Mouse (Mus musculus) heart, embryonic 13.5 days (tissue): ENCODE measurements around the gene Slc10a7. TPM values are rescaled to one million over a fixed set of nuclear protein-coding genes. Genes with fewer than 3 reads are reported as not detected.

ENCODE experiments used
- ATAC-seq: fragments of 200-750 bp; cut with Nextera tagmentation; 2 replicates; pipeline ENCODE4 v1.8.0; 2017; ENCODE audit warnings: moderate TSS enrichment; ENCODE audit not compliant: insufficient number of reproducible peaks, low FRiP score, low TSS enrichment; ENCODE audit errors: extremely low read depth
- H3K27ac ChIP-seq: fragments of 300-500 bp; sonication (generic); replicated peaks from 2 replicates; pipeline ENCODE4 v1.5.1; 2015; ENCODE audit warnings: moderate library complexity, mild to moderate bottlenecking, inconsistent platforms
- H3K27me3 ChIP-seq: fragments of 300-500 bp; sonication (generic); replicated peaks from 2 replicates; pipeline ENCODE4 v1.6.1; 2015; ENCODE audit warnings: mild to moderate bottlenecking, inconsistent platforms
- H3K36me3 ChIP-seq: fragments of 300-500 bp; sonication (generic); 2 replicates; pipeline ENCODE4 v1.6.1; 2015; ENCODE audit warnings: mild to moderate bottlenecking, inconsistent platforms
- H3K4me1 ChIP-seq: fragments of 300-500 bp; sonication (generic); 2 replicates; pipeline ENCODE4 v1.6.1; 2015; ENCODE audit warnings: inconsistent platforms
- H3K4me2 ChIP-seq: fragments of 300-500 bp; sonication (generic); 2 replicates; pipeline ENCODE4 v1.6.1; 2015; ENCODE audit warnings: inconsistent platforms, mild to moderate bottlenecking, moderate library complexity
- H3K4me3 ChIP-seq: fragments of 300-500 bp; sonication (generic); 2 replicates; pipeline ENCODE4 v1.5.1; 2015; ENCODE audit warnings: moderate library complexity, mild to moderate bottlenecking, inconsistent platforms
- H3K9ac ChIP-seq: fragments of 300-500 bp; sonication (generic); 2 replicates; pipeline ENCODE4 v1.6.1; 2015; ENCODE audit warnings: inconsistent platforms, mild to moderate bottlenecking, moderate library complexity
- H3K9me3 ChIP-seq: fragments of 300-500 bp; sonication (generic); 2 replicates; pipeline ENCODE4 v1.6.1; 2016; ENCODE audit warnings: inconsistent platforms
- WGBS: fragments of 180-500 bp; shearing (Covaris S2); methylation state at CpG from one replicate; pipeline ENCODE4 v1.1.7; 2015; ENCODE audit warnings: mixed read lengths; 5-methylcytosine and 5-hydroxymethylcytosine counted together
- polyA plus RNA-seq: library from polyadenylated mRNA; unstranded; fragments of >200 nt; fragmentation: Nextera tagmentation; extraction: Ambion mirVana; gene quantifications from 2 replicates; pipeline ENCODE4 v1.2.1, GENCODE M21; 2015

Gene Slc10a7
- polyA plus RNA-seq, 1 experiment from 2014 or later: 10.5 TPM

DNA sequence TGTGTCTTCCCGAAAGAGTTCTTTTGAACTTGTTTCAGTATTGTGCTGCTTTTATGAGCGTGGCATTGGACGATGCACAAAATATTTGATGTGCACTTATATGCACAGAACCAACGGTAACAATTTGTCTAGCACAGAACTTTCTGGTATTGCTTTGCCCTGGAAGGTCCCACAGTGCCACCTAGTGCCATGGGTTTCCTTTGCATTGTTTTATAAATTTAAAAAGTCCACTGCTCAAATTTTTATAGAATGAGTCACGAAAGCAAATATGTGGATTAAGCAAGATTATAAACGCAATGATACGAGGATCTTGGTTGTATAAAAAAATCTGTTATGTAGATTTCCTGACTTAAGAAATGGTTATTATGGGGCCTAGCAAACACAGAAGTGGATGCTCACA is 139.8 kb downstream of the Slc10a7 start:
- 43% methylated on average over 7 of the region's 7 CpGs for WGBS
- peaks cover 15% of the 10 kb centered on the region for H3K4me1 ChIP-seq
- no peak overlapping the region for H3K4me2 ChIP-seq
- ATAC-seq: no peak
- no peaks in the 10 kb centered on the region for H3K27me3 ChIP-seq
- peaks cover 5% of the 10 kb centered on the region for H3K9me3 ChIP-seq
- H3K4me3 ChIP-seq: no peak overlapping the region
- H3K9ac ChIP-seq: no peak overlapping the region
- H3K27ac ChIP-seq: no peak overlapping the region
- 0 out of 2 replicates have a peak, but pooled peaks cover 3% of the 10 kb centered on the region for H3K36me3 ChIP-seq

DNA sequence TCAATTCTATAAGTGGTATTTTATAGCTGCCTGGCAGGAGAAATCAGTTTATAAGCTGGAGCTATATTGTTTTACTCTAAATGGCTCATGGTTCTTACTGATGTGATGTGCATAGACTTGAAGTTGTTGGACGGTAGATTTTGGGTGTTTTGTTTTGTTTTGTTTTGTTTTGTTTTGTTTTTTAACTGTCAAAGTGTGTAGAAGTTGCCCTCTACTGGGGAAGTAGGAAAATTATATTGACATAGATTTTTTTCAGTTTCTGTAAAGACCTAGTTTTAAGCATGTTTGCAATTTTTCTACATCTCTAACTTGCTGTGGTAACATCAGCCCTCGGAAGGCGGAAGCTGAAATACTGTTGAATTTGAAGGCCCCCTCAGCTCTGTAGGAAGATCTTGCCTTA is 142.5 kb downstream of the Slc10a7 start:
- Histone ChIP-seq H3K9ac (no peak overlapping the region), H3K4me2 (no peak overlapping the region), H3K9me3 (no peaks in the 10 kb centered on the region), H3K36me3 (no peaks in the 10 kb centered on the region), H3K27ac (no peak overlapping the region), H3K4me1 (peaks cover 22% of the 10 kb centered on the region), H3K4me3 (no peak overlapping the region), H3K27me3 (no peaks in the 10 kb centered on the region)
- 79% methylated on average over 3 of the region's 3 CpGs for WGBS
- ATAC-seq: no peak

DNA sequence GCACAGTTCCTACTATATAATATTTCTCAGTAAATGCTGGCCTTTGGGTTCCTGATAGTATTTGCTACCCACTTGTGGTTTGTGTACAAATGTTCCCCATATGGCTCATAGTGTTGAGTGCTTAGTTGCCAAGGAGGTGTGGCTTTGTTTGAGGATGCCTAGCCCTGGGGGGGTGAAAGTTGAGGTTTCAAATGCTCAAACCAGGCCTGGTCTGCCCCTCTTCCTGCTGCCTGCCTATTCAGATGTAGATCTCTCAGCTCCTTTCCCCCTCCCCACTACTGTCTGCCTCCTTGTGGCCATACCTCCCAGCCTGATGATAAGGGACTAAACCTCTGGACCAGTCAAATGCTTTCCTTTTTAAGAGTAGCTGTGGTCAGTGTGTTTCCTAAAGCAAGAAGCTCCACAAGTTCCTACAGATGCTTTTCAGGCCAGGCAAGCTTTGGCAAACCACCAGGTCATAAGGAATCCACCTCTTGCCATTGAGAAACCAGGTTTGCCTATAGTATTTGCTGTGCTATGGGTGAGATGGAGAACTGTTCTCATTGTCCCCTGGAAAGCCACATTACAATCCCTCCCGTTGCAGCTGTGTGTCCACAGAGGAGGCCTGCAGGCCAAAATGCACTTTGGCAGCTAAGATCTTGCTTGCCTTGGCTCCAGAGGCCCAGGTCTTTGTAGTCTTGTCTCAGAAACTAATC is 146.4 kb downstream of the Slc10a7 start:
- WGBS: 30% methylated on average over 1 of the region's 1 CpGs
- no peak for ATAC-seq
- Histone ChIP-seq H3K27ac (0 out of 2 replicates have a peak overlapping the region, but pooled peaks have one; percentile 3), H3K36me3 (peaks cover 5% of the 10 kb centered on the region; the same call in 1 of the 2 replicates), H3K9ac (no peak overlapping the region), H3K27me3 (no peaks in the 10 kb centered on the region), H3K9me3 (peaks cover 3% of the 10 kb centered on the region; the same call in 1 of the 2 replicates), H3K4me1 (peaks cover 10% of the 10 kb centered on the region; the same call in 1 of the 2 replicates), H3K4me3 (no peak overlapping the region), H3K4me2 (no peak overlapping the region)

DNA sequence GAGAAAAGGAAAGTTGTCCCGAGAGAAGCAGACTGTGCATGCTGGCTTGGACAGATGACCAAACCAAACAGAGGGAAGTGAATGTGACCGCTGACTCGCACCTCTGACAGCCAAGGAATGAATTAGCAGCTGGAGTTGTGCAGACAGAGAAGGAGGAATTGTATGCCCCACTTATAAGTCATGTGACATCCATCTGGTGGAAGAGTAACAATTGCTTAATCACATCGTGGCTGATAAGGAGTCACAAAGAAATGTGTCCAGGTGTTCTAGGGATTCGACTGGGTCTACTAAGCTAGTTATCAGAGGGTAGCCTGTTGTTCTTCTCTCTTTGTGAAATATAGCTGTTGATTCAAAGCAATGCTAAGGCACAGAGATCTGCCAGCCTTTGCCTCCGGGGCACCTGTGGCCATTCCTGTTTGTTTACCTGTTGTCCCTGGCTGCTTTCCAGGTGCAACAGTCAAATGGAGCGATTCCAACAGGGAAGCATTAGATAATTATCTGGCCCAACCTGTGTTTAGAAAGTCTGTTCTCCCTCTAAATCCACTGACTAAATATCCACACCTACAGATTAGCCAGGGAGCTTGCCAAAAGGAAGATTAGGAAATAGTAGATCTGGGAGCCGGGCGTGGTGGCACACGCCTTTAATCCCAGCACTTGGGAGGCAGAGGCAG is 147.7 kb downstream of the Slc10a7 start:
- Histone ChIP-seq H3K9me3 (peaks cover 3% of the 10 kb centered on the region; the same call in 1 of the 2 replicates), H3K27ac (no peak overlapping the region), H3K4me3 (no peak overlapping the region), H3K4me1 (peaks cover 10% of the 10 kb centered on the region; the same call in 1 of the 2 replicates), H3K36me3 (peaks cover 5% of the 10 kb centered on the region; the same call in 1 of the 2 replicates), H3K27me3 (no peaks in the 10 kb centered on the region), H3K9ac (no peak overlapping the region), H3K4me2 (no peak overlapping the region)
- no peak for ATAC-seq
- 73% methylated on average over 10 of the region's 10 CpGs for WGBS

DNA sequence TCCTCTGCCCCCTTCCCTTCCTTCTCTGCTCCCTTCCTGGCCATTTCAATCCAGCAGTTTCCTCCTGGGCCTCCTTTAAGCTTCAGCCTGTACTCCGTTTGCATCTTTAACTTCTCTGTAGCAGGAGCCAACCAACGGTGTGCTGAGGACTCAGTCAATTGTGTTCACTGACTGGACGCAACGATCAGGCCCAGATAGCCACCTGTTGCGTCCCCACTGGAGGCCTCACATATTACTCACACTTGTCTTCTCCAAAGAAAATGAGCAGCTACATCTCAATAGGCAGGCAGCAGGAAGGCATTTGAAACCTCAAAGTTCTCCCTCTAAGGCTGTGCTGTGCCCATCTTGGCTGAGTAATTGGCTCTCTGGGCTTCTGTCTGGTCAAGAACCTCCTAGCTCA is 149.0 kb downstream of the Slc10a7 start:
- Histone ChIP-seq H3K4me1 (peaks cover 10% of the 10 kb centered on the region; the same call in 1 of the 2 replicates), H3K4me2 (no peak overlapping the region), H3K36me3 (peaks cover 5% of the 10 kb centered on the region; the same call in 1 of the 2 replicates), H3K4me3 (no peak overlapping the region), H3K9me3 (peaks cover 3% of the 10 kb centered on the region; the same call in 1 of the 2 replicates), H3K27ac (no peak overlapping the region), H3K27me3 (no peaks in the 10 kb centered on the region), H3K9ac (no peak overlapping the region)
- ATAC-seq: no peak
- 86% methylated on average over 5 of the region's 5 CpGs for WGBS

DNA sequence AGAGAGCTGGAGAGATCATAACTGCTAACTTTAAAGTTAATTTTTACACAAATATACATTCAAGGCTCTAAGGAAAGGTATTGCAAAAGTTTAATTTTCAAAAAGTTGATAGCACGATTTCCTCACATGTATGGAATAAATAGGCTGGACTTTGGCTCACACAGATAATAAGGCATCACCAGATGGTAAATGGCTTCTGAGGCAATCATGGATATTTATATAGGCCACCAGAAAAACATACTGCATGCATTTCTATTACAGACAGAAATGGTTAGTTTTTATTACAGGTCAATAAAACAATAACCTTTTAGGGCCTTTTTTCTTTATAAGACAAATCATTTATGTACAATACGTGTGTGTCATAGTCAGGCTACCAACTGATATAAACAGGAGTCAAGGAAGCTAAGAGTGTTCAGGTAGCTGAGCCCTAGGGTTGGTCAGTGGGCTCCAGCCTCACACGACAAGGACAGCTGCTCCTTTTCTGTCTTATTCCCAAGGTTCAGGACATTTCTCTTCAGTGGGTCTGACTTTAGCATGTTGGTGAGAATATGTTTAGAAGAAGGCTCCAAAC is 150.6 kb downstream of the Slc10a7 start:
- Histone ChIP-seq H3K4me1 (peaks cover 10% of the 10 kb centered on the region; the same call in 1 of the 2 replicates), H3K27ac (no peak overlapping the region), H3K27me3 (no peaks in the 10 kb centered on the region), H3K36me3 (peaks cover 9% of the 10 kb centered on the region; the same call in 1 of the 2 replicates), H3K9ac (no peak overlapping the region), H3K9me3 (peaks cover 3% of the 10 kb centered on the region; the same call in 1 of the 2 replicates), H3K4me3 (no peak overlapping the region), H3K4me2 (no peak overlapping the region)
- 92% methylated on average over 3 of the region's 3 CpGs for WGBS
- ATAC-seq: no peak

DNA sequence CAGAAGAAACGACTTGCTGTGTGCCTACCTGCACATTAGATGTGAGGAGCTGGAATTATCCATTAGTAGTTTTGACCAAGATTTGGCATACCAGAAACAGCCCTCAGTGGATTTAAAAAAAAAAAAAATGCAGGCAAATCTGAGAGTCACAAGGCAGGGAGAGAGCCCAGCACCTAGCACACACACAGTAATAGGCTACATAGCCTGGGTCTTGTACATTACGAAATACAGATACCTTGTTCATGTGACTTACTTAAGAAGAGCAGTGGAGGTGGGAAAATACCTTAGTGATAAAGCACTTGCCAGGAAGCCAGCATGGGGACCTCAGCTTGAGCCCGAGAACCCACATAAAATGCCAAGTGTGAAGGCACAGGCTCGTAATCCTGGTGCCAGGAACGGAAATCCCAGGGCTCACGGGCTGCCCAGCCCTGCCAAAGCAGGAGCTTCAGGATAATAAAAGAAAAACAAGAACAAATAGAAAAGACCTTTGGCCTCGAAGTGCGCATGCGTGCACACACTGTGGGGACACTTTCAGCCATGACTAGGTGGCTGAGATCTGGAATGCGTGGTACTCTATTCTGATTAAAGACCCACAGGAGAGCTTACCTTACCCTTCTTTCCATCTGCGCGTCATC is 155.3 kb downstream of the Slc10a7 start:
- H3K36me3 ChIP-seq: peaks cover 20% of the 10 kb centered on the region
- H3K9ac ChIP-seq: no peak overlapping the region
- WGBS: 79% methylated on average over 12 of the region's 12 CpGs
- no peak overlapping the region for H3K27ac ChIP-seq
- no peak for ATAC-seq
- no peak overlapping the region for H3K4me3 ChIP-seq
- H3K4me1 ChIP-seq: no peaks in the 10 kb centered on the region
- no peak overlapping the region for H3K4me2 ChIP-seq
- H3K9me3 ChIP-seq: peaks cover 3% of the 10 kb centered on the region; the same call in 1 of the 2 replicates
- no peaks in the 10 kb centered on the region for H3K27me3 ChIP-seq

DNA sequence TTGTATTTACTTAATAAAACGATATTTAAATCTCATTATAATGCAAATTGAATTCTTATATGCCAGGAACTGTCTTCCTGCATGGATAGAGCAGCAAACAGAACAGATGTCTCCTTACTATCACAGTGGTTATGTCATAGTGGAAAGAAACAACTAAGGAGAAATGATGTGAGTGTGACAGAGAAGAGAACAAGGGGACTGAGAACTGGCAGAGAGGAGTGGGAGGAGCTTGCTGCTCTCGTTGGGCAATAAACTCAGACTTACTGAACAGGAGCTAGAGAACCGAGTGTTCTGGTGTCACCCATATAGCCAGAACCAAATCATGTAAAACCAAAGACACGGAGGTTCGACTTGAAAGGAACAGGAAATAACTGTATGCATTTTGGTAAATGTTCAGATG is 158.3 kb downstream of the Slc10a7 start:
- WGBS: 77% methylated on average over 5 of the region's 5 CpGs

DNA sequence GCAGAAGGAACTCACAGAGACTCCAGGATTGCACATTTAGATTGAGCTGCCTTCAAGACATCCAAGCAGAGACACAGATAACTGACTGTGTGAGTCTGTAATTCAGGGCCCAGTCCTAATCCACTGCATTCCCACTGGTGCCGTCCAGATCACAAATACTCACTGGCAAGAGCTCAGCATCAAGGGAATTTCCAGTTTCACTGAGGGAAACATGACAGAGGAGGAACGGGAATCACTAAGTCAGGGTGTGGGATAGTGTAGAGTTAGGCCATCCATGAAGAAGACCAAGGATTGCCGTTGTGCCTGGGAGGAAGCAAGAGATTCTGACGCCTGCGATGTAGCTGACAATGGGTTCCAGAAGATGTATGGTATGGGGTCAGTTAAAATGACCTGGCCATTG is 159.1 kb downstream of the Slc10a7 start:
- H3K27me3 ChIP-seq: no peaks in the 10 kb centered on the region
- H3K36me3 ChIP-seq: peaks cover 24% of the 10 kb centered on the region
- ATAC-seq: no peak
- H3K4me2 ChIP-seq: no peak overlapping the region
- 89% methylated on average over 5 of the region's 5 CpGs for WGBS
- no peak overlapping the region for H3K27ac ChIP-seq
- H3K9me3 ChIP-seq: no peaks in the 10 kb centered on the region; the same call in 1 of the 2 replicates
- no peak overlapping the region for H3K9ac ChIP-seq
- no peak overlapping the region for H3K4me3 ChIP-seq
- H3K4me1 ChIP-seq: no peaks in the 10 kb centered on the region

More for the DNA sequence above, 158.3 kb downstream of the Slc10a7 start:
- H3K4me3 ChIP-seq: no peak overlapping the region
- no peak for ATAC-seq
- H3K4me1 ChIP-seq: no peaks in the 10 kb centered on the region
- H3K9ac ChIP-seq: no peak overlapping the region
- no peak overlapping the region for H3K27ac ChIP-seq
- peaks cover 24% of the 10 kb centered on the region for H3K36me3 ChIP-seq
- no peak overlapping the region for H3K4me2 ChIP-seq
- H3K9me3 ChIP-seq: no peaks in the 10 kb centered on the region; the same call in 1 of the 2 replicates
- no peaks in the 10 kb centered on the region for H3K27me3 ChIP-seq

DNA sequence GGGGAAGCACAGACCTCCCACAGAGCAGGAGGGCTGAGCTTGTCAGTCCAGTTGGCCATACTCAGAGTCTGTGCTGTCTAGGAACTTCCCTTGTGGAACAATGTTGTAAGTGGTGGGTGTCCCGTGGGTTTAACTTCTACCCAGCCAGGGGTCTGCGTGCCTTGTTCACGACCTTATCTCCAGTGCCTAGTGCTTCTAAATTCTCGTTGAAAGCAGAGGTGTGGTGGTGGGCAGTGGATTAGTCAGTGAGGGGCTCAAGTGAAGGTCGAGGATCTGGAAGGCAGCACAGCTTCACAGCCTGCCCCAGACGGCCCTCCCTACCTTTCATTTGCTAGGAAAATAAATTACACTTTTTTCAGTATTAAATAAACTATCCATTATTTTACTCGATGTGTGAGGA is 161.1 kb downstream of the Slc10a7 start:
- Histone ChIP-seq H3K27me3 (no peaks in the 10 kb centered on the region), H3K9ac (no peak overlapping the region), H3K36me3 (peaks cover 17% of the 10 kb centered on the region), H3K27ac (no peak overlapping the region), H3K4me1 (no peaks in the 10 kb centered on the region), H3K4me2 (no peak overlapping the region), H3K9me3 (no peaks in the 10 kb centered on the region; the same call in 1 of the 2 replicates), H3K4me3 (no peak overlapping the region)
- 70% methylated on average over 7 of the region's 7 CpGs for WGBS
- ATAC-seq: no peak
